8 mouse cellular contexts compared by ENCODE assay signal in genomic region chr13:13953874-13954832, GRCm38 (mm10). TPM values are rescaled to one million over a fixed set of nuclear protein-coding genes. Genes with fewer than 3 reads are reported as not detected.
DNase-seq lines count a peak whose midpoint lies in the region; ATAC-seq and TF ChIP-seq lines count a peak whose summit lies in the region.

Gene B3galnt2, plus strand, starts transcription at chr13:13954469.

- POLR2A ChIA-PET in Patski (lab: Charles Lee) = no interaction called here

- ATAC-seq in Patski = peak; percentile 99
- ATAC-seq in hindbrain, embryonic 13.5 days (ENCODE audit: low FRiP score) = peak; percentile 99

- H3K9ac ChIP-seq in hindbrain, embryonic 13.5 days = peak within 1 kb of the TSS; percentile 85

- no peaks in the 10 kb centered on the region for H3K27me3 ChIP-seq in Patski
- no peaks in the 10 kb centered on the region for H3K27me3 ChIP-seq in hindbrain, embryonic 13.5 days

- no peaks in the 10 kb centered on the region for H3K9me3 ChIP-seq in hindbrain, embryonic 13.5 days

- H3K4me1 ChIP-seq in hindbrain, embryonic 13.5 days (replicated peaks) = peaks cover 16% of the 10 kb centered on the region

- H3K27ac ChIP-seq in hindbrain, embryonic 13.5 days = peak within 1 kb of the TSS; percentile 85

- peak; percentile 89 for DNase-seq in Patski (ENCODE audit: low read depth, low spot score)
- DNase-seq in cerebellum, postnatal 14 days = peak; percentile 96 to 98
- peak; percentile 92 to 96 for DNase-seq in frontal cortex, postnatal 14 days (ENCODE audit: low spot score in 2 of 2)
- peak; percentile 81 to 84 for DNase-seq in layer of hippocampus, postnatal 25 days (ENCODE audit: extremely low spot score in 1 of 2, low spot score in 1 of 2)
- DNase-seq in lung, postnatal 25 days (ENCODE audit: low spot score) = peak; percentile 99
- peak; percentile 99 for DNase-seq in retina, embryonic 14.5 days (ENCODE audit: low spot score)
- DNase-seq in thymus, postnatal 4 days = peak; percentile 95

- in situ Hi-C loops in Patski (cut with MboI; ENCODE audit: low pct_unique_long_range_greater_than_20kb) = loop anchor here (10.0 kb wide), 1 partner anchor 661 kb away; the partner anchor contains the start of genes Mrpl32 and Psma2

- under 1% methylated on average over 78 of the region's 78 CpGs for WGBS in hindbrain, embryonic 13.5 days

- CTCF ChIA-PET in Patski (lab: Charles Lee) = interaction anchor here (1.2 kb wide), 1 partner anchor 65 kb away, joined by 3 read pairs; no protein-coding TSS in a partner anchor

- TF ChIP-seq CTCF in Patski (IDR thresholded peaks at IDR 0.05) = no peak

- peaks cover 5% of the 10 kb centered on the region; the same call in 1 of the 2 replicates for H3K36me3 ChIP-seq in hindbrain, embryonic 13.5 days

- peak within 1 kb of the TSS; percentile 75 for H3K4me2 ChIP-seq in hindbrain, embryonic 13.5 days

- H3K4me3 ChIP-seq in hindbrain, embryonic 13.5 days = peak within 1 kb of the TSS; percentile 89

RNA-seq across cellular contexts. Expression of gene B3galnt2, which starts in this region (rescaled TPM):
- 23.9 TPM for polyA plus RNA-seq in Patski (2021)
- polyA plus RNA-seq in hindbrain, embryonic 13.5 days (2015; fragmentation: Nextera tagmentation; extraction: Ambion mirVana) = 19.0 and 21.7 TPM in 2 replicates
- total RNA-seq in layer of hippocampus, postnatal 25 days (2021) = 10 to 100 TPM; 12.7 to 15.5 TPM

Comparison
In these comparisons a context has a peak if more than half of its experiments do, and no peak if none do; other contexts are left out.
1. Peak in every context shown above with its lines: DNase-seq, ATAC-seq, H3K4me3 ChIP-seq and H3K27ac ChIP-seq.